Mouse (Mus musculus): ENCODE measurements around the gene Tmem237.

Gene Tmem237

GRCm38 (mm10) chr1:59101020-59101419 is 19.2 kb downstream of the Tmem237 start:
- no peak for DNase-seq (ENCODE audit: low spot score in 2 of 2)

- no peak for DNase-seq (ENCODE audit: low spot score in 2 of 2)
These were observed 25.5 kb downstream of the Tmem237 start, which contains the start of gene C2cd6 for GRCm38 (mm10) chr1:59094705-59095104. TSS of gene C2cd6 (minus strand) at chr1:59094900.

- DNase-seq (ENCODE audit: low spot score in 2 of 2), result peak in 1 of 2 experiments; percentile 6
These were observed 49.3 kb downstream of the Tmem237 start for GRCm38 (mm10) chr1:59070867-59071266.

- DNase-seq (ENCODE audit: low spot score in 2 of 2), result no peak
These were observed 52.2 kb downstream of the Tmem237 start for GRCm38 (mm10) chr1:59067976-59068375.

GRCm38 (mm10) chr1:59063697-59064096 is 56.5 kb downstream of the Tmem237 start:
- DNase-seq (ENCODE audit: low spot score in 2 of 2), result no peak

GRCm38 (mm10) chr1:59056955-59057354 is 63.3 kb downstream of the Tmem237 start:
- no peak for DNase-seq (ENCODE audit: low spot score in 2 of 2)

GRCm38 (mm10) chr1:59051306-59051705 is 68.9 kb downstream of the Tmem237 start:
- DNase-seq (ENCODE audit: low spot score in 2 of 2), result no peak
